Mouse (Mus musculus) ES-Bruce4 (cell line): ENCODE measurements around the gene Mamdc4.

Experiments used
- CTCF ChIP-seq: IDR thresholded peaks from one replicate; pipeline ENCODE4 v1.8.1; 2011; ENCODE audit warnings: low read depth, low read length
- EP300 ChIP-seq: IDR thresholded peaks from 2 replicates; pipeline ENCODE4 v1.6.1; 2011; ENCODE audit warnings: low read depth, low read length; ENCODE audit not compliant: insufficient read depth
- POLR2A ChIP-seq: IDR thresholded peaks from one replicate; pipeline ENCODE4 v1.8.1; 2011; ENCODE audit warnings: low read length; ENCODE audit not compliant: insufficient read depth

- TF ChIP-seq CTCF = no peak
- no peak for TF ChIP-seq POLR2A
- TF ChIP-seq EP300 = no peak
These were observed 1.6 kb downstream of the Mamdc4 start for GRCm38 (mm10) chr2:25573068-25573467.
